Mouse (Mus musculus) midbrain, embryonic 14.5 days (tissue): Measurements from ENCODE around the gene Krt35. TPM values are rescaled to one million over a fixed set of nuclear protein-coding genes. Genes with fewer than 3 reads are reported as not detected.
A peak's percentile ranks its signal among the peaks of the same experiment; 100 is the strongest.

Experiments used
- ATAC-seq: fragments of 200-750 bp; cut with Nextera tagmentation; 2 replicates; pipeline ENCODE4 v1.8.0; 2017; ENCODE audit warnings: moderate number of reproducible peaks, moderate library complexity; ENCODE audit not compliant: low FRiP score, low TSS enrichment
- DNase-seq: peaks from one replicate; pipeline ENCODE4 v3.0.0-alpha.2; 2015
- H3K27ac ChIP-seq: fragments of 300-500 bp; sonication (generic); replicated peaks from 2 replicates; pipeline ENCODE4 v1.5.1; 2014; ENCODE audit warnings: mild to moderate bottlenecking, low read depth, low read length, moderate library complexity
- H3K27me3 ChIP-seq: fragments of 300-500 bp; sonication (generic); 2 replicates; pipeline ENCODE4 v1.6.1; 2014; ENCODE audit warnings: low read length, control low read depth, mixed read lengths; ENCODE audit not compliant: control insufficient read depth, insufficient read depth
- H3K36me3 ChIP-seq: fragments of 300-500 bp; sonication (generic); 2 replicates; pipeline ENCODE4 v1.6.1; 2014; ENCODE audit warnings: low read length, control low read depth; ENCODE audit not compliant: control insufficient read depth, insufficient read depth
- H3K4me1 ChIP-seq: fragments of 300-500 bp; sonication (generic); 2 replicates; pipeline ENCODE4 v1.6.1; 2014; ENCODE audit warnings: mild to moderate bottlenecking, antibody characterized with exemption, low read length, control low read depth; ENCODE audit not compliant: control insufficient read depth, insufficient read depth
- H3K4me2 ChIP-seq: fragments of 300-500 bp; sonication (generic); 2 replicates; pipeline ENCODE4 v1.6.1; 2014; ENCODE audit warnings: mild to moderate bottlenecking, low read length, moderate library complexity
- H3K4me3 ChIP-seq: fragments of 300-500 bp; sonication (generic); replicated peaks from 2 replicates; pipeline ENCODE4 v1.5.1; 2014; ENCODE audit warnings: low read depth, low read length
- H3K9ac ChIP-seq: fragments of 300-500 bp; sonication (generic); replicated peaks from 2 replicates; pipeline ENCODE4 v1.6.1; 2014; ENCODE audit warnings: mild to moderate bottlenecking, low read length, moderate library complexity
- H3K9me3 ChIP-seq: fragments of 300-500 bp; sonication (generic); 2 replicates; pipeline ENCODE4 v1.6.1; 2016; ENCODE audit warnings: low read length, control low read depth, mixed read lengths; ENCODE audit not compliant: control insufficient read depth
- WGBS: fragments of 180-500 bp; shearing (Covaris S2); extraction: QIAGEN DNeasy Blood & Tissue Kit; methylation state at CpG from one replicate; pipeline ENCODE4 v1.1.7; 2014; 5-methylcytosine and 5-hydroxymethylcytosine counted together
- polyA plus RNA-seq: library from polyadenylated mRNA; unstranded; fragments of >200 nt; fragmentation: Nextera tagmentation; extraction: Ambion mirVana; gene quantifications from 2 replicates; pipeline ENCODE4 v1.2.1, GENCODE M21; 2014

Gene Krt35
- not detected in 2 replicates for polyA plus RNA-seq

DNA sequence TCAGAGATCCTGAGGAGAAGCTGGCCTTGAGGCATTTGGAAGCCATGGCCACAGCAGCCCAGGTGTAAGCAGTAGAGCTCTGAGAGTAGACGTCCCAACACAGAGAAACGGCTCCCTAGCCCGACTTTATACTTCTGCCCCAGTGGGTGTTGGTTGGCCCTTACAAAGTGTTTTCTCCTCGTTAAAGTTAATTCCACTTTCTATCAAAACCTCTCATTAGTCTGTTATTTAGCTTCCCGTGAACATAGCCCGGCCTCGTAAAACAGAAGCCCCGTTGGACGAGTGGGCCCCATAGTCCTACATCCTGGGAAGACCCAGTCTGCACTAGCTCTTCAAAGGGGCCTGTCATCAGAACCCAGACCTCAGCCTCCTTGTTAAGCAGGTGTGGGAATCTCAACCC, at the start of gene Krt35:
Gene Krt35 (minus strand): TSS at position 101 of the 400 bp plus-strand sequence.
- 92% methylated on average over 9 of the region's 9 CpGs for WGBS
- no peak within 1 kb of the TSS for H3K9ac ChIP-seq
- no peaks in the 10 kb centered on the region for H3K9me3 ChIP-seq
- H3K4me2 ChIP-seq: no peak within 1 kb of the TSS
- DNase-seq: no peak
- ATAC-seq: no peak
- H3K4me1 ChIP-seq: no peaks in the 10 kb centered on the region
- no peak within 1 kb of the TSS for H3K27ac ChIP-seq
- no peaks in the 10 kb centered on the region for H3K36me3 ChIP-seq
- no peak within 1 kb of the TSS for H3K4me3 ChIP-seq
- no peaks in the 10 kb centered on the region for H3K27me3 ChIP-seq

DNA sequence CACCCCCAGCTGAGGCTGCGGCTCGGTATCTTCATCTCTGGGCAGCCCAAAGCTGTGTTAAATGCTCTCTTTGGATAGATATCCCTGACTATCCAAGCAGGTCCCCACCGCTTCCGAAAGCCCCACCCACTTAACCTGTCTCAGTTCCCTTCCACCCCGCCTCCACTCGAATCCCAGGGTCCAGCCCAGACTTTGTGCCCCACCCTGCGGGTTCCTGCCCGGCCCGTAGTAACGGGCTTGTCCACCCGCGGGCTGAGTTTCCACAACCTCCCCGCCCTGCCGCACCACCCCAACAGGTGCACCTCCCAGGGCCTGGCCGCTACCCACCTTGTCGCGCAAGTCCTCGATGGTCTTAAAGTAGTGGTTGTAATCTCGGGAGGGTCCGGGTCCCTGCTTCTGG, 49.1 kb upstream of the Krt35 start:
- Histone ChIP-seq H3K9ac (no peak overlapping the region), H3K4me3 (peak overlapping the region; percentile 20), H3K9me3 (no peaks in the 10 kb centered on the region), H3K27ac (no peak overlapping the region), H3K4me1 (0 out of 2 replicates have a peak, but pooled peaks cover 5% of the 10 kb centered on the region), H3K27me3 (peaks cover 15% of the 10 kb centered on the region), H3K36me3 (no peaks in the 10 kb centered on the region), H3K4me2 (peak overlapping the region; percentile 47)
- ATAC-seq (no peak), DNase-seq (no peak)
- WGBS: under 1% methylated on average over 20 of the region's 20 CpGs

- no peak overlapping the region for H3K9ac ChIP-seq
- no peaks in the 10 kb centered on the region for H3K36me3 ChIP-seq
- peaks cover 21% of the 10 kb centered on the region; the same call in 1 of the 2 replicates for H3K4me1 ChIP-seq
- H3K9me3 ChIP-seq: no peaks in the 10 kb centered on the region
- no peak for ATAC-seq
- H3K4me2 ChIP-seq: no peak overlapping the region
- H3K27ac ChIP-seq: no peak overlapping the region
- no peak overlapping the region for H3K4me3 ChIP-seq
- peaks cover 14% of the 10 kb centered on the region; the same call in 1 of the 2 replicates for H3K27me3 ChIP-seq
- no peak for DNase-seq
- WGBS: 91% methylated on average over 21 of the region's 21 CpGs
Observed at GRCm38 (mm10) chr11:100140966-100141365, 44.9 kb upstream of the Krt35 start.

DNA sequence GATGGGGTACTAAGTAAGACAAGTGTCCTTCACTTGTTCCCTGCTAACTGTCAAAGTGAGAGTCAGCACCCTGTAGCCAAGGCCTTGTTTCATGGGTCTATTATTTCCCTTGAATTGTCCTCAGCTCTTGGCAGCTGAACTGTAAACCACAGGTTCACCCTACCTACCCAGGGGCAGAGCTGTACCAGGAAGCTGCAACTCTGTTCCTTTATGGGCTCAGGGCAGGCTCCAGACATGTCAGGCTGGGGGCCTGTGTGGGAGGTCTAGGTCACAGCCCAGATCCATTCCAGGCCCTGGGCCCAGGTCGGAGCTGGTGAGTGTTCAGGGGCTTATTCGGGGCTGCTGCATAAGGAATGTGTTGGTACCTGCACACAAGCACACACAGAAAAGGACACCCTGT, 43.4 kb upstream of the Krt35 start:
- DNase-seq (no peak), ATAC-seq (no peak)
- H3K4me1 ChIP-seq: peaks cover 17% of the 10 kb centered on the region; the same call in 1 of the 2 replicates
- 73% methylated on average over 2 of the region's 2 CpGs for WGBS
- no peak overlapping the region for H3K4me3 ChIP-seq
- no peaks in the 10 kb centered on the region for H3K27me3 ChIP-seq
- no peak overlapping the region for H3K27ac ChIP-seq
- H3K4me2 ChIP-seq: no peak overlapping the region
- H3K36me3 ChIP-seq: no peaks in the 10 kb centered on the region
- no peaks in the 10 kb centered on the region for H3K9me3 ChIP-seq
- H3K9ac ChIP-seq: no peak overlapping the region

DNA sequence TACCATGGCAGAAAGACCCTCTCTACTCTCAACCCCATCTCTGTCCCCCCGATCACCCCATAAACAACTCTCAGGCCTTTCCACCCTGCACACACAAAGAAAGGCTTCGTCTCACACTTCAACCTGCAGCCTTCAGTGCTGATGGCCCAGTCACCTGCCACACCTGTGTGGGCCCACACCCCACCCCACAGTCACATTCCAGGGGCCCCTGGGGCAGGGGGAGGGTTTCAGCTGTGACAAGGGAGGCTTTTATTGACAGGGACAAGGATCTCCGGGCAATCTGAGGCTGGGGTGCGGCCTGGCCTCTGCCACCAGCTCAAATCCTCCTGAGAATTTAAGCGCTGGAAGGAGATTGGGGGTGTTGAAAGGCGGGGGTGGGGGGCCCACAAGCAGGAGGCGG, 42.8 kb upstream of the Krt35 start:
- DNase-seq (no peak), ATAC-seq (no peak)
- Histone ChIP-seq H3K27me3 (no peaks in the 10 kb centered on the region), H3K4me1 (peaks cover 17% of the 10 kb centered on the region; the same call in 1 of the 2 replicates), H3K4me2 (no peak overlapping the region), H3K27ac (no peak overlapping the region), H3K9me3 (no peaks in the 10 kb centered on the region), H3K9ac (no peak overlapping the region), H3K4me3 (no peak overlapping the region), H3K36me3 (no peaks in the 10 kb centered on the region)
- WGBS: 35% methylated on average over 7 of the region's 7 CpGs

GRCm38 (mm10) chr11:100137693-100138092, 41.7 kb upstream of the Krt35 start:
- no peak overlapping the region for H3K4me3 ChIP-seq
- peaks cover 17% of the 10 kb centered on the region; the same call in 1 of the 2 replicates for H3K4me1 ChIP-seq
- no peak overlapping the region for H3K27ac ChIP-seq
- no peak; the same call in 1 of the 2 replicates for ATAC-seq
- peak; percentile 40 for DNase-seq
- no peaks in the 10 kb centered on the region for H3K36me3 ChIP-seq
- no peak overlapping the region for H3K9ac ChIP-seq
- 27% methylated on average over 5 of the region's 5 CpGs for WGBS
- no peaks in the 10 kb centered on the region for H3K27me3 ChIP-seq
- H3K9me3 ChIP-seq: no peaks in the 10 kb centered on the region
- H3K4me2 ChIP-seq: no peak overlapping the region

- 20% methylated on average over 5 of the region's 5 CpGs for WGBS
Observed at GRCm38 (mm10) chr11:100136559-100136958, 40.5 kb upstream of the Krt35 start.

GRCm38 (mm10) chr11:100135731-100136130, 39.7 kb upstream of the Krt35 start, which contains the start of gene Krt15:
Gene Krt15 (minus strand): TSS chr11:100135928.
- Histone ChIP-seq H3K36me3 (no peaks in the 10 kb centered on the region), H3K4me1 (peaks cover 17% of the 10 kb centered on the region; the same call in 1 of the 2 replicates), H3K27me3 (no peaks in the 10 kb centered on the region), H3K4me2 (no peak within 1 kb of the TSS), H3K9me3 (no peaks in the 10 kb centered on the region), H3K4me3 (no peak within 1 kb of the TSS), H3K27ac (no peak within 1 kb of the TSS), H3K9ac (no peak within 1 kb of the TSS)
- no peak for DNase-seq
- ATAC-seq: no peak
- WGBS: 65% methylated on average over 7 of the region's 7 CpGs

More at GRCm38 (mm10) chr11:100136559-100136958, 40.5 kb upstream of the Krt35 start:
- Histone ChIP-seq H3K9me3 (no peaks in the 10 kb centered on the region), H3K36me3 (no peaks in the 10 kb centered on the region), H3K4me3 (no peak overlapping the region), H3K9ac (no peak overlapping the region), H3K4me1 (peaks cover 17% of the 10 kb centered on the region; the same call in 1 of the 2 replicates), H3K27me3 (no peaks in the 10 kb centered on the region), H3K27ac (no peak overlapping the region), H3K4me2 (no peak overlapping the region)
- no peak for ATAC-seq
- DNase-seq: no peak

GRCm38 (mm10) chr11:100124901-100125300, 28.9 kb upstream of the Krt35 start:
- Histone ChIP-seq H3K4me3 (no peak overlapping the region), H3K36me3 (no peaks in the 10 kb centered on the region), H3K9ac (no peak overlapping the region), H3K4me2 (no peak overlapping the region), H3K4me1 (no peaks in the 10 kb centered on the region), H3K27ac (no peak overlapping the region), H3K9me3 (no peaks in the 10 kb centered on the region), H3K27me3 (no peaks in the 10 kb centered on the region)
- DNase-seq (no peak), ATAC-seq (no peak)
- WGBS: 83% methylated on average over 7 of the region's 7 CpGs
